Mouse (Mus musculus) common myeloid progenitor, adult 5-6 weeks (primary cell): ENCODE data around the gene Zbtb17. TPM values are rescaled to one million over a fixed set of nuclear protein-coding genes. Genes with fewer than 3 reads are reported as not detected.
A peak's percentile ranks its signal among the peaks of the same experiment; 100 is the strongest.

Experiments used
- ATAC-seq: replicated peaks from 2 replicates; pipeline ENCODE4 v1.8.0; 2016; ENCODE audit warnings: low read depth, mild to moderate bottlenecking, moderate TSS enrichment, inconsistent platforms; ENCODE audit not compliant: poor library complexity, severe bottlenecking
- total RNA-seq: library from RNA; stranded (forward); fragments of 200-1000, 187-1606 nt; gene quantifications from 2 replicates; pipeline ENCODE4 v1.2.3, GENCODE M21; 2017

Gene Zbtb17
- total RNA-seq, 1 experiment from 2014 or later = 19.4 TPM

DNA sequence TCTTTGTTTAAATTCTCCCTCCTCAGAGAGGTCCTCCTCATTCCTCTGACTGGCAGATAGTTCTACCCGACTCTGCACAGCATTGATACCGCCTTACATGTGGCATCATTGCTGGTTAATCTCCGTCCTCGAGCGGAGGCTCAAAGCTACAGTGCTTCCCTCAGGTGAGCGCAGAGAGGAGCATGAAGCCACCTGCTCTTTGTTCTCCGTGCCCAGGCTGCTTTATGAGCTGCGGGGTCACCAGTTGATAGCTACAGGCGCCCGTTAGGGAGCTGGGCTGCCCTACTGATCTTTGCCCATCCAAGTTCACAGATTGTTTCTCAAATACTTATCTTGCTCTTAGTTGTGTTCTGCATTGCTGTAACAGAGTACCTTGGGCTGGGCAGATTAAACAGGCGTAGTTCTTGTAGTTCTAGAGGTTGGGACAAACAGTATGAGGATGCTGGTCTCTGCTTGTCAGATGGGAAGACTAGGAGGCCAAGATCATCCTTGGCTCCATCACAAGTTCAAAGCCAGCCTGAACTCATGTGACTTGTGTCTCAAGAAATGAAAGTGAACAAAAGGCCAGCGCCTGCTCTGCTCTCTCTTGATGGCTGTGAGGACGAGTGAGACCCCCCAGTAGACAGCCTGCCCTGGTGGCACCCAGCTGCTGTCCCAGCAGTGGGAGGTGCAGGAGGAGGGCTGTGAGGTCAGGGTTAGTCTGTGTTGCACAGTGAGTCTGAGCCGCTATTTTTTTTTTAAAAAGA, 11.9 kb downstream of the Zbtb17 start:
- no peak for ATAC-seq

DNA sequence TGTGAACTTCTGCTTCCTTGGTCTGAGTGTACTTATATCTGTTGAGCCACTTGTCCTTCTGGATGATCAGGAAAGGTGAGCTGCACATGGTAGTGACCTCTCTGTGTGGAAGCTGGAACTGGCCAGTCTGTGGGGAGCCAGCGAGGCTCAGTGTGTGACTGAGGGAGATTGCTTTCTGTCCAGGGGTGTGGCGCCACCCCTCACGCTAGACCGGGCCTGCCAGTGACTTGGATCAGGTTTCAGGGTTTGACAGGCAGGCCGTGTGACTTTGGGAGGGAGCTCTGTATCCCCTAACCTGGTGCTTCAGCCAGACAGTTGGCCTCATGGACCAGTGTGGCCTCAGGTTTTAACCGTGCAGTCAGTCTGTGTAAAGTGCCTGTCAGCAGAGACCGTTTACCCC, 13.8 kb downstream of the Zbtb17 start:
- ATAC-seq = no peak

DNA sequence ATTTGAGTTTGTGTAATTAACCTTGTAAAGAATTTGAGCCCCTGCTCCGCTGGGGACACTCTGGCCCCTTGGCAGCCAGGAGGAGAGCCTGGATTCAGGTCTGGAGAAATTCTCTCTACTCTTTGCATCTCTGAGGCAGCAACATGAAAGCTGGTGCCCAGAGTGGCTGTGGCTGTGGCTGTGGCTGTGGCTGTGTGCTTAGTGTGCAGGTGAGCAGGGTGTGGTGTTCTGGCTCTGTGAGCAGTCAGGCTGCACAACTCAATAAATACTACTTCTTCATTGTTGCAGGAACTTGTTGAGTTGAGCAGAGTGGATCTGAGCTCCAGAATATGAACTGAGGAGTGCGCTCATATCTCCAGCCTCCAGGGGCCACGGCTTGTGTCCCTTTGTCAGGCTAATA, 14.4 kb downstream of the Zbtb17 start:
- ATAC-seq = no peak

DNA sequence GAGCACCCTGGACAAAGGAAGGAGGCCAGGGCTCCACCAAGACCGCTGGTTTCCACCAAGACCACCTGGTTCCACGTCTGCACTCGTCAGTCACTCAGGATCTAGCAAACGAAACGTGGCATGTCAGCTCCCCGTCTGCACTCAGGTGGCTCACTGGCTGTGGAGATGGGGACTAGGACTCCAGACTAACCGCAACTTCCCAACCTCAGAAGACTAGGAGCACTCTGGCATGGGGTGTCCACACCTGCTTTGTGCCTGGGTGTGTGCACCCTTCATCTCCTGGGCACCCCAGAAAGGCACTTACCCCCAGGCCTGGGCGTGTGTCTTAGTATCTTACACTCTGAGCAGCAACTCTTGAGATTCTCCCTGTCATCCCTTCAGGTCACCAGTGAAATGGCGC, 15.3 kb downstream of the Zbtb17 start:
- no peak for ATAC-seq

DNA sequence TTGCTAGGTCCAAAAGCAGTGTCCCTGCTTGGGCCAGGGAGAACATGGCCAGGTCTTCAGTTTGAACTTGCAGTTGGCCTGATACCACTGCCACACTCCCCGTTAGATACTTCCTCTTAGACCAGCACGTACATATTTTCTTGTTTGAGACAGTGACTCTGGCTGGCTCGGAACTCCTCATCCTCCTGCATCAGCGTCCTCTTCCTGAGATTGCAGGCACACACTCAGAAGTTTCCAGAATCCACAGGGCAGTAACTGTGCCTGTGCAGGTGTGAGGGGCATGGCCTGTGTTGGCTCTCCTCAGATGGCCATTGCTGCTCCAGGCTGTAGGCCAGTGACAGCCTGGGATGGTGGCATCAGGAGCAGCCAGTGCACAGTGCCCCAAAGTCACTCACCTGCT, 16.0 kb downstream of the Zbtb17 start:
- ATAC-seq = no peak

DNA sequence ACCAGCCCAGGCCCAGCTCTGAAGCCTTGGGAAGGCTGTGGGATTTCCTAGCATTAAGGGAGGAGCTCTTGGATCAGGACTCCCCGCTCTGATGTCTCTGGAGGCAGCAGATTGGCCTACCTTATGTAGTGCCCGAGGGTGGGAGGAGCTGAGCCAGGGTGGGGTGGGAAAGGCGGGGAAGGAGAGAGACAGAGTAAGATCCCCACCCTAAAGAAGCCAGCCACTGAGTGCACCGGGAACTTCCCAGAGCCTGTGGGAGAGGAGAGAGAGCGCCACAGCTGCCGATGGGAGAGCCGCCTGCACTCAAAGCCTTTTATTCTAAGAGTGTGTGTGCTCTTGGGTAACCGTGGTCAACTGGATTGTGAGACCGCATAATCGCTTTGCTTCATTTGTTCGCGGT, 16.6 kb downstream of the Zbtb17 start:
- ATAC-seq = no peak

DNA sequence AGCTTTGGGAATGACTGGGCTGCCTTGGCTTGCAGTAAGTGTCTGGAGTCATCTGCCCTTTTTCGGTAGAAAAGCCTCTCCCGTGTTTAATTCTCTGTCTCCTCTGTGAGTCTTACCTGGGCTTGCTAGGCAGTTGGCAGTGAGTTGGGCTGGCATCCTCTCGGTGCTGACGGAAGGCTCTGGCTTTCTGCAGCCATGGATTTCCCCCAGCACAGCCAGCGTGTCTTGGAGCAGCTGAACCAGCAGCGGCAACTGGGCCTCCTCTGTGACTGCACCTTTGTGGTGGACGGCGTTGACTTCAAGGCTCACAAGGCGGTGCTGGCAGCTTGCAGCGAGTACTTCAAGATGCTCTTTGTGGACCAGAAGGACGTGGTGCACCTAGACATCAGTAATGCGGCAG, 17.1 kb downstream of the Zbtb17 start:
- ATAC-seq = no peak

DNA sequence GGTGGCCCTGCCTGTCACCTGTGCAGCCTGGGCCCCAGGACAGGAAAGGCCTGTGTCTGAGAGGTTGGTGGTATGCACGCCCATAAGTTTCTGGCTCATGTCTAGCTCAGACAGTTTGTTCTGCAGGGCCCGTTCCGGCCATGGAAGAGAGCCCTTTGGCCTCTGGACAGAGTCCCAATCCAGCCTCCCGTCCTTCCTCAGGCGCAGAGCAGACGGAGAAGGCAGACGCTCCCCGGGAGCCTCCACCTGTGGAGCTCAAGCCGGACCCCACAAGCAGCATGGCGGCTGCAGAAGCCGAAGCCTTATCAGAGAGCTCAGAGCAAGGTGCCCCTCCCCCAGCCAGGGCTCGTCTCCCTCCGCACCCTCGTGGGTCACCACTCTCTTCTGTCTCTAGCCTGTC, 19.0 kb downstream of the Zbtb17 start:
- no peak for ATAC-seq

DNA sequence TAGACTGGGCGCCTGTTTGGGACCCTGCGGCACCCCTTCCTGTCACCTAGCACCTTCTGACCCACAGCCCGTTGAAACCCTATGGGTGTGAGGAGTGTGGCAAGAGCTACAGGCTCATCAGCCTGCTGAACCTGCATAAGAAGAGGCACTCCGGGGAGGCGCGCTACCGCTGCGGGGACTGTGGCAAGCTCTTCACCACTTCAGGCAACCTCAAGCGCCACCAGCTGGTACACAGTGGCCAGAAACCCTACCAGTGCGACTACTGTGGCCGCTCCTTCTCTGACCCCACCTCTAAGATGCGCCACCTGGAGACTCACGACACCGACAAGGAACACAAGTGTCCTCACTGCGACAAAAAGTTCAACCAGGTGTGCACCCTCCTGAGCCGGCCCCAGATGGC, 20.3 kb downstream of the Zbtb17 start:
- ATAC-seq = no peak

DNA sequence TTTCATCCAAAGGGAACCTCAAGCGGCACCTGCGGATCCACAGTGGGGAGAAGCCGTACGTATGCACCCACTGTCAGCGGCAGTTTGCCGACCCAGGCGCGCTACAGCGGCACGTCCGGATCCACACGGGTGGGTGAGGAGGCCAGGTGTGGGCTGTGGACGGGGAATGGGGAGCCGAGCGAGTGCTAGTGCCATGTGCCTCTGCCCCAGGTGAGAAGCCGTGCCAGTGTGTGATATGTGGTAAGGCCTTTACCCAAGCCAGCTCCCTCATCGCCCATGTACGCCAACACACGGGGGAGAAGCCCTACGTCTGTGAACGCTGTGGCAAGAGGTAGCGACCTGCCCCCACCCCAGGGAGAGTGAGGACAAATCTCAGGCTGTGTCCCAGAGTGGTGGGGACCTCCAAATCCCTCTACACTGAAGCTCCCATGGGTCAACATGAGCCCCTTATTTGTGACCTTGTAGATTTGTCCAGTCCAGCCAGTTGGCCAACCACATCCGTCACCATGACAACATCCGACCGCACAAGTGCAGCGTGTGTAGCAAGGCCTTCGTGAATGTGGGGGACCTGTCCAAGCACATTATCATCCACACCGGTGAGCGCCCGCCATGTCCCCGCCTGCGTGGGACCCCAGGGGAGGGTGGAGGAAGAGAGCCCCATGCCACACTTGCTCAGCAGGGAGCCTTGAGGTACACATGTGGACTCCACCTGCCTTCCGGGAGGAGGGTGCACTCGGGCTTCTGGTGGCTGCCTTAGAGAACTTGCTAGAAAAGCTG, 21.2 kb downstream of the Zbtb17 start:
- no peak for ATAC-seq

DNA sequence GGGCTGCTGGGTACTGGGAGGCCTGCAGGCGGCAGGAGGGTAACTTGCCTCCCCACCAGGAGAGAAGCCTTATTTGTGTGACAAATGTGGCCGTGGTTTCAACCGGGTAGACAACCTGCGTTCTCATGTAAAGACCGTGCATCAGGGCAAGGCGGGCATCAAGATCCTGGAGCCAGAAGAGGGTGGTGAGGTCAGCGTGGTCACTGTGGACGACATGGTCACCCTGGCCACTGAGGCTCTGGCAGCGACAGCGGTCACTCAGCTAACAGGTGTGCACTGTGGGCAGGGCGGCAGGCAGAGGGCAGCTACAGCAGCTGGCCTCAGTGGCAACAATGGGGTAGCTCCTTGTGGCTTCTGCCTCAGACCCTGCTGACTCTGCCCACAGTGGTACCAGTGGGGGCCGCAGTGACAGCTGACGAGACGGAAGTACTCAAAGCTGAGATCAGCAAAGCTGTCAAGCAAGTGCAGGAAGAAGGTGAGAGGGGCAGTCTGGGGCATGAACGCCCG, 21.9 kb downstream of the Zbtb17 start:
- no peak for ATAC-seq

DNA sequence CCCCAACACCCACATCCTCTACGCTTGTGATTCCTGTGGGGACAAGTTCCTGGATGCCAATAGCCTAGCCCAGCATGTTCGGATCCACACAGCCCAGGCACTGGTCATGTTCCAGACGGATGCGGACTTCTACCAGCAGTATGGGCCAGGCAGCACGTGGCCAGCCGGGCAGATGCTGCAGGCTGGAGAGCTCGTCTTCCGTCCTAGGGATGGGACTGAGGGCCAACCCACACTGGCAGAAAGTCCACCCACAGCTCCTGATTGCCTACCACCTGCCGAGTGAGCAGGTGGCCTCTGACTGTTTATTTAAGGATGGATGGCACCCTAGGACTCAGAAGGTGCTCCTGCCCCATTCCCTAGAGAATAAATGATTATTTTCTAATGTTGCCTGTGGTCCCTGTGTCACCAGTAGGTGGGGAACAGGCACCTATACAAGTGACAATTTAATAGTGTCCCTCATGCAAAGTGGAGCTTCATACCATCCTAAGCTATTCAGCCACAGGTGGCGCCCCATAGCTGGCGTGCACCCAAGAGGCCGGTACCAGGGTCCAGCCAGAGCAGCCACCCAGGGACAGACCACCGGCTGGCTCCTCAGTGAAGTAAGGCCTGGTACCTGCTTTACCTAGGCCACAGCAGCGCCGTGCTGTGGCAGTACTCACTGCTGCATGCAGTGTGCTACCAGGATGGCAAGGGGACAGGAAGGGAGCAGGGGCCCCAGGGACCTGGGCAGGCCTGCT, 22.6 kb downstream of the Zbtb17 start:
- ATAC-seq = no peak

DNA sequence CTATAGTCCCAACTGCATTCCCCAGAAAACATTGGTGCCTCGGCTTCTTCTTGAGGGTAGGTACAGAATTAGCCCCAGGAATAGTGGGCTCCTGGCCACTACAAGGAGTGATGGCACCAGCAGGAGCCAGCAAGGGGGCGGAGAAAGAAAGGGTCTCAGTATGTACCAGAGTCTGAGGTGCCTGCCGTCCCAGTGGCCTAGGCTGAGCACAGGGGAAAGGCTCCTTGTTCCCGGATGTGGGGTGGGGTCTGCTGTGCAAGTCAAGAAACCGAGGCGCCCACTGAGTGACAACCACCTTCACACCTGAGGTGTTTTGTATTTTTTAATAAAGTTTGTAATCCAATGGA, 23.1 kb downstream of the Zbtb17 start:
- no peak for ATAC-seq

DNA sequence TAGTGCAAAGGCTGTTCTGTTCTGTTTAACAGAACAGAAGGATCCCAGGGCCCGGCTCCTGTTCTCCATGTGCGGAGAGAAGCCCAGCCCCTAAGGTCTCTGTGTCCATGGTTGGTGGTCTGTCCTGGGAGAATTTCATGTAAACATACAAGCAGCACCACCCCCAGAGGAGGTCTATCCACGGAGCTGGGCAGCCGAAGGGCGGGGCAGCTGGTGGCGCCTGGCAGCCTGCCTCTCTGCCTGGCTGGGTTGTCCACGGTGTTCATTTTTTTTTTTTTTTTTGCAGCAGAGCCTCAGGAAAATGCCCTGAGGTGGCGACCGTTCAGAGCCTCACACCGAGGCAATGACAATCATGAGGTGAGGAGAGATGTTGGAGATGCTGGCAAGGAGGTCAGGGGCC, 24.1 kb downstream of the Zbtb17 start:
- no peak for ATAC-seq

DNA sequence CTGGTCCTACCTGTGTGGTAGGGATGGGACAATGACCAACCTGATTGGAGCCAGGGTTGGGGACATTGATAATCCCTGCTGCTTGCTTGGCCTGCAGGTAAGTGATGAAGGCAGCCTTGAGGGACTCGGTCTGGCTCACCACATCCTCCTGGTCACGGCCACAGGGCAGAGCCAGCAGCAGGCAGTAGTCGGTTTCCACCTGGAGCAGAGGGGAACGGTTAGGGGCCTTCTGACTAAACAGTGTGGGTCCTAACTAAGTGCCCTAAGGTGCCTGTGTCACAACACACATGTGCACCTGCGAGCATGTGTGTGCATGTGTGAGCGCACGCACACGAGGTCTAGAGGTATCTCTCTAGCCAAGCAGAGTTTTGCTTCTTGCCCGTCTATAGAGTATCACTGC, 24.9 kb downstream of the Zbtb17 start:
- no peak for ATAC-seq

DNA sequence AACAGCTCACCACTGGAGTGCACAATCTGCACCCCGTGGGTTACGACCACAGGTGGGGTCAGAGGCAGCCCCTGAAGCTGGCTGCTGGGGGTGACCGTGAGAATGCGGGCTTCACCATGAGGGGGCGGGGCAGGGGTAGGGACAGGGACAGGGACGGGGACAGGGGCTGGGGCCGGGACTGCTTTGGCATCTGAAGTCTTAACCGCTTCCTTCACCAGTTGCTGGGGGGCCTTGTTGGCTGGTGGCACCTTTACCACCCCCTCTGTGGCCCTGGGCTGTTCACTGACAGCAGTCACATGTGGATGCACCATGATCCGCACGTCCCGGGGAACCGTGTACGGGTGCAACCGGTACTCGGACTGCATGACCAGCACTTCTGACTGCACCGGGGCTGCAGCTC, 27.0 kb downstream of the Zbtb17 start:
- no peak for ATAC-seq

DNA sequence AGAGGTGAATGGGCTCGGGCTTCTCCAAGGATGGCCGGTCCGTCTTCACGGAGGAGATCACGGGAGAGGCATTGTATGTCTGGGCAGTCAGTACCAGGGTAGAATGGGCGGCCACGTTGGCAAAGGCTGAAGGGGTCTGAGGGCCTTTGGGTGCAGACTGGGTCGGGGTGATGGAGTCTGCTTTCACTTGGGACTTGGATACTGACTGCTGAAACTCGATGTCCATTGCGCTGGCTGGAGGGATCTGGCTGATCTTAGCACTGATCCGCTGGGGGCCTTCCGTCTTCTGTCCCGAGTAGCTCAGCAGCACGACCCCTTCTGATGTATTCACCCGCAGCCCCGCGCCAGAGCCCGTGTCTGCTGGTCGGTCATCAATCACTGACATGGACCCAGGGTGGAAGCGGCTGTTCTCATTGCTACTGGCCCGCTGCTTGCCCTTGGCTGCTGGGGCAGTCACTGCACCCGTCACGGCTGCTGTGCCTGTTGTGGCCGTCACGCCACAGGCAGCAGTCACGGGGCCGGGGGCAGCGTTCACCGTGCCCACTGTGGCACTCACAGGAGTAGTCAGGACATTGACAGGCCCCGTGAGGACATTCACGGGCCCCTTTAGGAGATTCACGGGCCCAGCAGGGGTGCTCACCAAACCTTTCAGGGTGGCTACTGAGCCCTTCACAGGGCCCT, 28.3 kb downstream of the Zbtb17 start:
- ATAC-seq = no peak

DNA sequence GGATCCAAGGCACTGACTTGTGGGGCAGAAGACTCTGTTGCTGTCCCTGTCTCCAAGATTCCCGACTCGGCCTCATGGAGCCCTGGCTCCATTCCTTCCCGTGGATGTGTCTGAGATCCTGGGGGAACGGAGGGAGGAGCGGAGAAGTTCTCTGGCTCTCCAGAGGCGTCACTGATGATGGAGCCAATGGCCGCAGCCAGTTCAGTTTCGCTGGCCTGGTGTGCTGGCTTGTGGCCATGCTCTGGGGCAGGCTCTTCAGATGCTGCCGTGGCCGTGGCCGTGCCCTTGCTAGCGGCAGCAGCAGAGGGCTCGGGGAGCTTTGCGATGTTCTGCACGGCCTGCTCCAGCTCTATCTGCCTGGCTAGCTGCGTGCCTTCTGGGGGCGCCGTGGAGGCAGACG, 30.0 kb downstream of the Zbtb17 start:
- no peak for ATAC-seq

DNA sequence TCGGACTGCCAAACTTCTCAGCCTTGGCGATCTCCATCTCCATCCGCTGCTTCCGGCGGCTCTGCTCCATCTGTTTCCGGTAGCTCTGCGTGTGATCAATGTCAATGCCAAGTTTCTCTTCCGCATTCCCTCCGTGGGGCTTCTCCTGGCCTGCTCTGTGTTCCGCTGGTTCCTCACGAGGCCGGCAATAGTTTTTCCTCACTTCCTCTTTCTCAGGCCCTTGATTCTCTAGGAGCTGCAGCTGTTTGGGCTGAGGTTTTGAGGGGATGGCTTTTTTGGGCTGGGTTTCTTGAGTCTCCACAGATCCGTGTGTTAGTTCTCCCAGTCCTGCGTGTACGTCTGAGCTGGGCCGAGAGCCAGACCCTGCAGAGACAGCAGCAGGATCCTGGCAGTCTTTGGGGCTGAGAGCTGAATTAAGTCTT, 33.2 kb downstream of the Zbtb17 start:
- ATAC-seq = peak; percentile 90

DNA sequence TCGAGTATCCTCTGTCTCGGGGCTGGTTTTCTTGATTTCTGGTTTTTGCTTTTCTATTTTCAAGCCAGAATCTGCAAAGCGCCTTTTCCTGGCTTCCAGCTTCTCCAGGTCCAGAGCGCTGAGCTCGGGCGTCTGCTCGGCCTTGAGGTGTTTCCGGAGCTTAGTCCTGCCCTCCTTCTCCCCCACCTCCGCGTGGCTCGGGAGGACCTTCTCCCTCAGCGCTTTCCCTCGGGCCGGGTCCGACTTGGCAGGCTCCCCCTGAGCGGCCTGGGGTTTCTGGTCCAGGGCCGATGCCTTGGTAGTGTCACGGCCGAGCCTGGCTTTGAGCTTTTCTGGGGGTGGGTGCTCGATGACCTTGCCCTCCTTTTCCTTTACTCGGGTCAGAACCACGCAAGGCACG, 33.8 kb downstream of the Zbtb17 start:
- ATAC-seq = no peak
